Mouse (Mus musculus) right cerebral cortex, postnatal 25 days (tissue): ENCODE measurements around the gene Suclg1.
A peak's percentile ranks its signal among the peaks of the same experiment; 100 is the strongest.

Experiments used
- DNase-seq: peaks from one replicate; pipeline ENCODE4 v3.0.0; 2022

The Suclg1 gene

GRCm38 (mm10) chr6:73248237-73249048 is at the start of gene Suclg1:
TSS of gene Suclg1 (plus strand) at chr6:73248382.
- peak; percentile 88 for DNase-seq

GRCm38 (mm10) chr6:73203724-73204123 is 44.5 kb upstream of the Suclg1 start:
- no peak for DNase-seq

GRCm38 (mm10) chr6:73204937-73205336 is 43.2 kb upstream of the Suclg1 start:
- no peak for DNase-seq

- DNase-seq = peak; percentile 5
Measured at GRCm38 (mm10) chr6:73209598-73209997, 38.6 kb upstream of the Suclg1 start.

GRCm38 (mm10) chr6:73210445-73210972 is 37.7 kb upstream of the Suclg1 start:
- DNase-seq = no peak

- DNase-seq = no peak
Measured at GRCm38 (mm10) chr6:73211036-73211435, 37.1 kb upstream of the Suclg1 start.

- no peak for DNase-seq
Measured at GRCm38 (mm10) chr6:73211602-73212001, 36.6 kb upstream of the Suclg1 start.

GRCm38 (mm10) chr6:73221189-73221957 is 26.8 kb upstream of the Suclg1 start, which contains the start of gene Dnah6:
TSS of gene Dnah6 (minus strand) at chr6:73221651.
- peak; percentile 89 for DNase-seq

GRCm38 (mm10) chr6:73221958-73222735 is 26.0 kb upstream of the Suclg1 start:
- DNase-seq = no peak

- peak; percentile 14 for DNase-seq
Measured at GRCm38 (mm10) chr6:73222841-73223526, 25.2 kb upstream of the Suclg1 start.

GRCm38 (mm10) chr6:73227376-73228158 is 20.6 kb upstream of the Suclg1 start:
- DNase-seq = no peak

- no peak for DNase-seq
Measured at GRCm38 (mm10) chr6:73228408-73228807, 19.8 kb upstream of the Suclg1 start.

- no peak for DNase-seq
Measured at GRCm38 (mm10) chr6:73228881-73229280, 19.3 kb upstream of the Suclg1 start.

GRCm38 (mm10) chr6:73232152-73232584 is 16.0 kb upstream of the Suclg1 start:
- no peak for DNase-seq

GRCm38 (mm10) chr6:73233202-73233726 is 14.9 kb upstream of the Suclg1 start:
- no peak for DNase-seq

GRCm38 (mm10) chr6:73234302-73234900 is 13.8 kb upstream of the Suclg1 start:
- DNase-seq = no peak

- DNase-seq = no peak
Measured at GRCm38 (mm10) chr6:73235650-73236049, 12.5 kb upstream of the Suclg1 start.

- DNase-seq = no peak
Measured at GRCm38 (mm10) chr6:73246821-73247220, 1.4 kb upstream of the Suclg1 start.

GRCm38 (mm10) chr6:73247452-73247851 is 730 bp upstream of the Suclg1 start:
- no peak for DNase-seq

GRCm38 (mm10) chr6:73249049-73249422 is 854 bp downstream of the Suclg1 start:
- DNase-seq = no peak

- DNase-seq = no peak
Measured at GRCm38 (mm10) chr6:73249851-73250250, 1.7 kb downstream of the Suclg1 start.
